Mouse (Mus musculus): ENCODE measurements around the gene Hoga1.
A peak's percentile ranks its signal among the peaks of the same experiment; 100 is the strongest.

Gene Hoga1

DNA sequence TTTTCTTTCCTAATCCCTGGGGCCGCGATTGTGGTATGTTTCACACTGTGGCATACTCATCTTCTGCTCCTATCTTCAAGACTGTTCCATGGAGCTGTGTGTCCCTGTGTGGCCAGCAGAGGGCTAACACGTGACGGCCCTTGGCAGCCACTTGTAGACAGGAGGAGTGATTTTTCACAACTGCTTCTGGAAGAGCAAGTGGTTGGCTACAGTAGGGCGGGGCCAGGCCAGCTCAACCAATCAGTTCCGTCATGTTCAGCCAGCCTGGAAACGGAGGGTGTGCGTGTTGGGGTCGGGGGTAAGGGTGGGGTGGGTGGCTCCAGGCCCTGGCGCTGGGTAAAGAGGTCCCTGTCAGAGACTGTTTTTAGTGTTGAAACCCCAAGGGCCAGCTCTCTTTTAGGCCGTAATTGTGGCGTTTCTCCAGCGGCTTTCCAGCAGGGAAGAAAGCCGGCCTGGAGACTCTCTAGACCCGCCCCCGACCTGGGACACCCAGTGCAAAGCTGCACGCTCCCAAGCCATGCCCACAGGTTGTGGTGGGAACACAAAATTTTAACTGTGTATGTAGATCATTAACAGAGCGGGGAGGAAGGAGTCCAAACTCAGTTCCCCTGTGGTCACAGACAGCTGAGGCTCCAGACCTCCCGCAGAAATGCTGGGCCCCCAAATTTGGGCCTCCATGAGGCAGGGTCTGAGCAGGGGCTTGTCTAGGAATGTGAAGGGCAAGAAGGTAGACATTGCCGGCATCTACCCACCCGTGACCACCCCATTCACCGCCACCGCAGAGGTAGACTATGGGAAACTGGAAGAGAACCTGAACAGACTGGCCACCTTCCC lies at the start of gene Hoga1:
Hoga1 (plus strand) TSS at position 342 of the 834 bp plus-strand sequence.
- peak; percentile 79 for DNase-seq (ENCODE audit: low read depth, low spot score)

DNA sequence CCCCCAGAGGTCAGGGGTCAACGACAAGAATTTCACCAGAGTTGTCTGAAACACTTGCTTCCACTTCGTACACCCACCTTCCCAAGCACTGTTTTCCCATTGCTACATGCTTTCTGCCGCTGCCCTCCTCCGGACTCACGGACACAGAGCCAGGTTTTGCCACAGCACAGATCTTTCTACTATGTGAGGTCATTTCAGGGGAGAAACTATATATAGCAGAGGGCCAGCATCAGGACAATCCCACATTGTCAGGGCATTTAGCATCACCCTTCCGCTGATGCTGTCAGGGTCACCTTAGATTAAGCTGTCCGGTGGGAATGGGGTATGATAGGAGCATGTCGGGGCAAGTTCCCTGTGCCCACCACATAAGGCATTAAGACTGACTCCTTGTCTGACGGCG lies 48.3 kb upstream of the Hoga1 start:
- DNase-seq (ENCODE audit: low read depth, low spot score) = no peak

DNA sequence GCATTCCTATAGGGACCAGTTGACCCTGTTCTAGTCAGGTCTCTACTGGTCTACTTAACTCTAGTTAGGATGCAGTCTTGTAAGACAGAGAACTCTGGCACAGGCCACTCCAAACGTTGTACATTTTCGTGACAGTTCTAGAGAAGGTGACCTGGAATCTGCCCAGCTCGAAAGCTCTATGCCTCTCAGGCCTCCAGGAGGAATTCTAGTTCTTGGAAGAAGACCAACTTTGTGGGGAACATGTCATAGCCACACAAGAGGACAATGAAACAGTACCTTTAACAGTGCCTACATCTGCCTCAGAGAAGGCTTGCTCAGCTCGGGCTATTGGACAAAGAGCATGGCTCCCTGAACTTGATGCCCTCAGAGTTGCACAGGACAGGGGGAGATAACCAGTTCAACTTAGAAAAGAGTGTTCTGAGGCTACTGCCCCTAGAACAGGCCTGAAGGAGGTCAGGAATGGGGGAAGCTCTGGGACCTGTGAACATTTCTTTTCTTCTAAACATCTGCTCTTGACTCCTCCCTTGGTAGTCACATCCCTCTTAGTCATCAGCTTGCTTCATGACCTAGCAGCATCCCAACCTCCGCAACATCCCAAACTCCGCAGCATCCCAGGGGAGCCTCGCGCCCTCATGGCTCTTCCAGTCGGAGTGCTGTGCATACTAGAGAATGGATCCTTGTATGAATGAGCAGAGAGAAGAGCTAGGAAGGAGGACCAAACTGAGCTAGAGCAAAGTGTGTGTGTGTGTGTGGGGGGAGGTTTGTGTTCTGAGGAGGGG lies 46.5 kb upstream of the Hoga1 start:
- no peak for DNase-seq (ENCODE audit: low read depth, low spot score)

DNA sequence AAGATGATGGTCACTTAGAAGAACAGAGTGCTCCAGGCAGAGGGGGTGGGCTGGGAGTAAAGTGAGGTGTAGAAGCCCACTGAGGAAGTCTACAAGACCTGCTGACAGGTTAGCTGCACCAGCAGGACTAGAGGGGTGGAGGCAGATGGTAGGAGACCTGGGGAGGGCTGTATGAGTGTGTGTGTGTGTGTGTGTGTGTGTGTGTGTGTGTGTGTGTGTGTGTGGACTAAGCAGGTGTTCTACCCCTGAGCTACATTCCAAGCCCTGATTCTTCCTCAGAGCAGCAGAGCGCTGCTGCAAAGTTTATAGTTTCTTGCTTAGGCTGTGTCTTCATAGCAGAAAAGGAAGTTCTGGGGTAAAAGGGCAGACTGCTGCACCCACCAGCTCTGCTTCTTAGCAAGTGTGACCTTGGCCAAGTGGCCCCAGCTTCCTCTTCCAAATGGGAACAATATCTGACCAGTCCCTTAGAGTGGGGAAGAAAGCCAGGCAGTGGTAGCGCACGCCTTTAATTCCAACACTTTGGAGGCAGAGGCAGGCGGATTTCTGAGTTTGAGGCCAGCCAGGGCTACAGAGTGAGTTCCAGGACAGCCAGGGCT lies 45.6 kb upstream of the Hoga1 start:
- no peak for DNase-seq (ENCODE audit: low read depth, low spot score)

DNA sequence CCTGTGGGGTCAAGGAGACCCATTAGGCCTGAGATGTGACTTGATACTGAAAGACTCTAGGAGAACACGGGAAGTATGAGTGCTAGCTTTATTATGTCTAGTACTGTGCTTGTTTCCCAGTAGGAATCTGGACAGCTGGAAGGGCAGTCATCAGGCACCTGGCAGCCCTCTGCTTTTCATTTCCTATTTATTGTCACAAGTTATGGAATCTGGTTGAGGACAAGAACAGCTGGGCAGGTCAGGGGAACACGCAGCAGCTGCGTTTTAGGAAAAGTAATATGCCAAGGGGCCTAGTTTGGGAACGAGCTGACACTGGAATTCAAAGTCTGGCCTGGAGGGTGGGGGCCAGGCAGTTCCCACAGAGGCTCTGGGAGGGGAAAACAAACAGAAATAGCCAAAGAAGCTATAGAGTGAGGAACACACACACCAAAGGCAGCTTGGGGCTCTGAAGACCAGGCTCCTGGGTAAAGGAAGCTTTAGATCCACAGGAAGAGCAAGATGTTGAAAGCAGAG lies 44.9 kb upstream of the Hoga1 start:
- DNase-seq (ENCODE audit: low read depth, low spot score) = peak; percentile 75

DNA sequence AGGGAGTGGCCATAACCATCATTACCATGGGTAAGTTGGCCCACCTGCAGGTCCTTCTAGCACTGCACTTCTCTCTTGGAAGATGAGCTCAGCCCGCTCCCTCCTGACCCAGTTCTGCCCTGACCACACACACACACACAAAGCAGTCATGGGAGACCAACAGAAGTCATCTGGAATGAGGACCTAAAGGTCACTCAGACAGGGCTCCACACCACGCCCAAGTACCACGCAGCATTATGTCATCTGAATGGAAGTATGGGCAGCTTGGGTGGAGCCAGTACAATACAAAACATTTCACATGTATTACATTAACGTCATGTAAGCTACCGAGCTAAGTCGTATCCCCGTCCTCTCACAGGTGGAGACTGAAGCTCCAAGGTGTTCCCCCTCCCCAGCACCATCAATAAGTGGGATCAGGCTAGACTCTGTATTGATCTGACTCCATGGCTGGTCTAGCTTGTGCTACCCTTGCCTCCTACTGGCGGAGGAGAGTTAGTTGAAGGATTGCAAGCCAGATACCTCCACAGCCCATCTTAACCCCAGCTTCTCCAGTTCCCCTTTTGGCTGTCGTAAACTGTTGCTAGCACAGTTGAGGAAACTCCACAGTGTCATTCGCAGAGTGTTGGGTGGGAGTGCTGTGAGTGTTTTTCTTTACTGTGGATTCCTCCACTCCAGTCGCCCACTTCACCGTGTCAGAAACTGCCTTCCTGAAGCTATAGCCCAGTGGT lies 44.0 kb upstream of the Hoga1 start:
- DNase-seq (ENCODE audit: low read depth, low spot score) = no peak

DNA sequence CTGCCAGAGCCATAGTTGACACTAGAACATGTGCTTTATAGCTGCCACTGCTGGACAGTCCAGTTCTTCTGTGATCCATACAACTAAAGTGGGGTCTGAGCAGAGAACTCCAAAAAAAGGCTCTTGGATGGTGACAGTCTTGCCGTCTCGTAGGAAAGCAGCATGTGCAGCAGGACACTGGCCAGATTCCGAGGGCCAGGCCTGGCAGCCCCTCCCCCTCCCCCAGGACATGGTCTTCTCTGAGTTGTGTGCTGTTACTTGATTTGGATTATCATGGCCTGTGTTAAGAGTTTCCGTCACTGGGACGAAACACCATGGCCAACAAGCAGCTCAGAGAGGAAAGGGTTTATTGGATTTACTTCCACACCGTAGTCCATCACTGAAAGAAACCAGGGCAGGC lies 41.2 kb upstream of the Hoga1 start:
- DNase-seq (ENCODE audit: low read depth, low spot score) = no peak

DNA sequence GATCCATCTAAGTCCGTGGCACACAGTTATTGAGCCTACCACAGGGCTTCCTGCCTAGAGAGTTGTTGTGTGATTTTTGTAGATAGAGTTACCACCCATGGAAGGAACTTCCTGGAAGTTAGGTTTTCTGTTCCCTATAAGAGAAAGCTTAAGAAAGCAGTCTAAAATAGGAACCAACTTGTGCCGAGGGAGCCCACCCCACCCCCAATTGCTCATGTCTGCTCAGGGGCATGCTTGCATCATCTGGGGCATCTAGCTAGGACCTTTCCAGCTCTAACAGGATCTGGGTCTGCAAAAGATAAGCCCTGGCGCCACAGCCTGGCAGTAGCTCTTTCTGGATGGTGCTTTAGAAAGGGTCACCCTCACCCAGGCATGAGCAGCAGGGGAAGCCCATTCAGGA lies 39.8 kb upstream of the Hoga1 start:
- no peak for DNase-seq (ENCODE audit: low read depth, low spot score)

DNA sequence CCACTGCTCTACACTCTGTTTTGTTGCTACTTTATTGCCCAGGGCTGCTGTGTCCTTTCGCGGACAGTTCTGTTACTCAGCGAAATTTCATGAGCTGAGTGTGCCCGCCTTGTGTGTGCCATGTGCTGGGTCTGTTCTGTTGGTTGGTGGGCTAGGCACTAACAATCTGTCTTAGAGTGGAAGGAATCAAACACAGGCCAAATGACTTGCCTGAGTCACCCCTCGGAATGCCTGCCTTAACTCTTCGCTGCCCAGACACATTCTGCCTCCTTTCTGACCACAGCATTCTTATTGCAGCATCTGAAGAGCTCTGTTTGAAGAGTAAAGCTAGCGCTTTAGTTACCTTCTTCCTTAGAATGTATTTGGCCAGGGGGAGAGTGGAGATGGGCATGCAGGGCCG lies 38.8 kb upstream of the Hoga1 start:
- no peak for DNase-seq (ENCODE audit: low read depth, low spot score)

DNA sequence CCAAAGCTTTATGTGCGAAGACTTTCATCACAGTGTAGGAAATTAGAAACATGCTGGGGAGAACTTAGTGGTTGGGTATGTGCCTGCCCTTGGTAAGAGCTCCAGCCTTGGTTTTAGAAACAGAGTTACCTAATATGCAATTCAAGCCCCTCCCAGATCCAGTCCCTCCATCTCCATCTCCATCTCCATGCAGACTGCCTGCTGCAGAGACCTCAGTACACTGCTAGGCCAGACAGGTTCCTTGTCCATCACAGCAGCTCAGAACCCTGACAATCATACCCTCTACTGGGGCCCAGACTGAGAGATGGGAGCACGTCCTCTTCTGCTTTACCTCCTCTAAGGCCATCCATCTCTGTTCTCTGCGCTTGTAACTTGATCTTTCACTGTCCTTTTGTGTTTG lies 36.8 kb upstream of the Hoga1 start:
- DNase-seq (ENCODE audit: low read depth, low spot score) = no peak

DNA sequence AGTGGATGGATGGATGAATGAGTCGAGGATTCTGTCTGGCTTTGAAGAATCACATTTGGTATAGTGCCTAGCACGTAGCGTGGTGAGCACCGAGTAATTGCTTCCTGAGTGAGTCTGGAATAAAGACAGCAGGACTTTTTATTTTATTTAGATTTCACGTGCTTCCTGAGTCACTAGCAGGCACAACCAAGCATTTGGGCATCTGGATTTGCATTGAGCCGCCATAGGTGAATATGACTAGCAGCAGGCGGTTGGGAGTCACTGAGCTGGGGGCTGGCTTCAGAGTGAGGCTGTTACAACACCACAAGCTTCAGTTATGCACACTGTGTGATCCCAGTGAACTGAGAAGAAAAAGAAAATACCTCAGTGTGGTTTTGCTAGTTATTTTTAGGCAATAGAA lies 36.3 kb upstream of the Hoga1 start:
- no peak for DNase-seq (ENCODE audit: low read depth, low spot score)

DNA sequence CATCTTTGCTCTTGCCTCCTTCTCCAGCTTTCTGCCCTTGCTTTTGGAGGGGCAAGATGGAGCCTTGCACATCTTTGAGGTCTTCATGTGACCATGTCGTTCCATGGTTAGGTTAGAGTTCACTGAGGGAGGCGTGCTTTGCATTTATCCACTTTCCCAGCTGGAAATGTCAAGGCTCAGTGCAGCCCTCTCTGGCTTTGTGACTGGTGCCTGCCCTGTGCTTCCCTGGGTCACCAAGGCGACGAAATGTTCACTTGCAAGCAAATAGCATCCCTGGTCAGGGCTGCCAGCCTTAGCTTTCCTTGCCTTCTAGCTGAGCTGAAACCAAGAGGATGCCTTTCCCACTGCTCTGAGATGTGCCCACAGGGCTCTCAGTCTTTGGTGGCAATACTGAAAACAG lies 35.0 kb upstream of the Hoga1 start:
- no peak for DNase-seq (ENCODE audit: low read depth, low spot score)

DNA sequence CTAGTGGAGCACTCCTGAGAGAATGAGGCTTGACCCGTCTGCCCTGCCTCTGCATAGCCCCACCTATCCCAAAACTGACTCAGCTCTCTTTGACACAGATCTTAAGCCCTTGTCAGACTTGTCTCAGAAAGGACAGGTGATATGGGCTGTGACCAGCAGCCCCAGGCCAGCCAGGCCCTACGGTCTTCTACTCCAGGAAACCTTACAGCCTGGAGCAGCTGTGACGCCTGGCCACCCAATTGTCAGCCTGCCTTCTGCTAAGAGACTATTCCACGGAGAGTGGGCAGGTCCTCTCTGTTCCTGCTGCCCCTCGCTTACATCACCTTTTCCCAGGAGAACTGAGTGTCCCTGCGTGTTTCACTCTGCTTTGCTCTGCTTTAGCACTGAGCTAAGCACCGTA lies 34.3 kb upstream of the Hoga1 start:
- no peak for DNase-seq (ENCODE audit: low read depth, low spot score)

DNA sequence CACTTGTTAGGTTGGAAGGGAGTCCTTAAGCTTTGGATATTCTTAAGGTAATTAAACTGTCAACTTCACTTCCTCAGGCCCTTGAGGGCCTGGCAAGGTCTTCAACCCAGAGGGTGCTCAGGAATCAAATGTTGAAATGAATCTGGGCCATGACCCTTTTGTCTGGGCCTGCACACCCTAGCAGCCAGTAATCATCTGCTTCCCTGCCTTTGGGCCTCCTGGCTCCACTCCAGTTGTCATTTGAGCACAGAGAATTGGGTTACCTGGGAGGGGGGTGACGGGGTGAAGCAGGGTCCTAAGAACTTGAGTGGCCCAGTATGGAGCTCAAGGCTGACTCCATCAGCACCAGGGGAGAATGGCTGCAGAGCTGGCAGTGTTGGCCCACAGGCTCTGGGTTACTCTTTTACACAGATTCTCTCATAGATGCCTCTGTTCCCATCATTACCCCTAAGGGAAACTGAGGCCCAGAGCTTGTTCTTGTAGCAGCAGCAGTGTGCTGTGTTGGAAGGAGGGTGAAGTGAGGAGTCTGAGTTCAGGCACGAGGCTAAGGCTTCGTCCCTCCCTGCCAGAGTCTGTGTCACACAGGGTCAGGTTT lies 31.1 kb upstream of the Hoga1 start:
- DNase-seq (ENCODE audit: low read depth, low spot score) = no peak

DNA sequence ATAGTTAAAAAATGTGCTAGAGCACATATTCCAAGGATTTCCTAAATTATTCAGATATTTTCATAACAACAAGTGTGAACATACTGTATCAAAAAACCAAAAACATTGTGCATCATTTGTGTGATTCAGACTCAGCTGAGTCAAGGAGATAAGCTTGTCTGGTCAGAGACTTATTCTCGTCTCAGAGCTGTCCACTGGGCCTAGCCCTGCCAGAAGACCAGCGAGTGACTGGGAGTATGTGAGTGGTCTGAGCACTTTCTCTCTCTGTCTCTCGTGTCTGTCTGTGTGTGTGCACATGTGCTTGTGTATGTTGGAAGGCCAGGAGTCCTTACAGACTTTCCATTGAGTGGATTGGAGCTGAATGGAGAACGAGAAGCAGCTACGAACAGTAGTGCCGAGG lies 30.4 kb upstream of the Hoga1 start:
- no peak for DNase-seq (ENCODE audit: low read depth, low spot score)

DNA sequence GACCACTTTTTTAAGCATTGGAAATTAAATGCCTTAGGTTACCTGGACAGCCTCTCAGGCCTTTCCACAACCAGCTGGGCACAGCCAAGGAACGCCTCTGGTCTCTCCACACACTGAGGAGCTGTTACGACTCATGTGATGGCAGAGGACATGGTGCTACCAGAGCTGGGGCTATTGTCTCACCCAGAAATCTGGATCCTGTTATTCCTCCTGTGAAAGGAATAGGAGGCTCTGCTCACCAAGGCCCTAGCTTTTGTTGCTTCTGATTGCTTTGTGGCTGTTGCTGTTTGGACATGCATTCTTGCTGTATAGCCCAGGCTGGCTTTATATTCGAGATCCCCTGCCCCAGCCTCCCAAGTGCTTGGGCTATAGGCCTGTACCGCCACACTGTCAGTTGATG lies 29.2 kb upstream of the Hoga1 start:
- DNase-seq (ENCODE audit: low read depth, low spot score) = no peak

DNA sequence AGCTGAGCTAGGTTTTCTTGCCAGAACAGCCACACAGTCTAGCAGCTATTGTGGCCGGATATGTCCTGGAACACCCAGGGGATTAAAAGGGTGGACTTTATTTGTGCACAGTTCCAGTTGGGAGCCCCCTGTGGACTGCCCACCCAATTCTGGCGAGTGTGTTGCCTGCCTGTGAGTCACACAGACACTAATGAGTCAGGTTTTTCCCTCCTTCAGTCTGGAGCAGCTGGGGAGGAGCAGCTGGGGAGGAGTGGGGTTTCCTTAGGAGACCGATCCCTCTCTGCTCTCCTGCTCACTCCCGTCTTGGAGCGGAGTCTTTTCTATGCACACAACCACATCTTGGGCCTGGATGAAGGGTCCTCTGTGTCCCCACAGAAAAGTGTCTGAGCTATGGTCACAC lies 28.6 kb upstream of the Hoga1 start:
- DNase-seq (ENCODE audit: low read depth, low spot score) = no peak

DNA sequence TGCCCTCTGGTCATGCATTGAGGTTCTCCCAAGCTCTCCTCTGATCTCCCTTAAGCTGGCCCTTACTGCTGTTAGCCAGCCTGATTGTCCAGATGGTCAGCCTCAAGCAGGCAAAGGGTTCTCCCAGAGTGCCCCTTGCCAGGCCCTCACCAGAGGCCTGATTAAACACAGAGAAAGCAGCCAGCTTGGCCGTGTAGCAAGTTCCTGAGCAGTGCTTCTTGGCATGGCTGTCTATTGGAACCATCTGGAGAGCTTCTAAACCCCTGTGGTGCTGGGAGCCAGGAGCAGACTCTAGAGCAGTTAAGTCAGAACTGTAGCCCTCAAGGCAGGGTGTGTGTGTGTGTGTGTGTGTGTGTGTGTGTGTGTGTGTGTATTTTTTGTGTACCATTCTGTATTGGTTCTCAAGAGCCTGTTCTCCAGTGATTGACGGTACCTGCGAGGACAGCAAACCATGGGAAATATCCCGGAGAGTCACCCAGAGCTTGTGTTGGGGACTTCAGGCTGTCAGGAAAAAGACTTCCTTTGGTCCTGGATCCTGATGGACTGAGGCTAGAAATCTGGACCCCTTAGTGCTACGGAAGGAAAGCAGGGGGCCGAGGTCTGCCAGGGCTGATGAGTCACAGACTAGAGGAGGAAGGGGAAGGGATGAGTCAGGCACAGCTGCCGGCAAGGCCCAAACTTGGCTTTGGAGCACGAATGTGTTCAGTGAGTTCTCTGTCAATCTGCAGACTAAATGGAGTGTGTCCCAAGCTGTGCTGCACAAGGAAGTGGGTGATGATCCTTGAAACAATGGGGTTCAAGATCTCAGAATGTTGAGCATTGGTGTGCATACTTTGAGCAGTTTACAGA lies 27.8 kb upstream of the Hoga1 start:
- no peak for DNase-seq (ENCODE audit: low read depth, low spot score)

DNA sequence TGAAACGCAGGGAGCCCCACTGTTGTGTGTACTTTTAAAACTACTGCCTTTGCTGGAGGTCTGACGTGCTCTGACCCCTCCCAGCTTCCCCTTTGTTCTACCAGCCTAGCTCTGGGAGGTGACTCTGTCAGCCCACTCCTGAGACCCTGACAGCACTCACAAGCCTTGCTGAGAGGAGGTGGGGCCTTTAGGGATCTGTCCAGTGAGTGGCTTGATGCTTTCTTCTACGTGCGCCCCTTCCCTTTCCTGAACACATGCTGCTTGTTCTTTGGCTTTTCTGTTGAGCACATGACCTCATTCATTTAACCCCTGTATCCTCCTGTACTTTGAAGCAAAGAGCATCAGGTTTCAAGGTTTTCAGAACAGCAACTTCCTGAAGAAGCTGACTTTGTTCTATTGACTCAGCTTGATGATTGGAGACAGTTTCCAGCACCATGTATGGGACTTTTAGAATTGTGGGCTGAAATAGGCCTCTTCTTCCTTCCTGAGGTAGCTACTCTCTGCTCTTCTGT lies 26.3 kb upstream of the Hoga1 start:
- DNase-seq (ENCODE audit: low read depth, low spot score) = no peak

All from forelimb bud, embryonic 11.5 days (tissue).